Mouse (Mus musculus) olfactory bulb, adult 2 months (tissue): ENCODE data around the gene Ints13. TPM values are rescaled to one million over a fixed set of nuclear protein-coding genes. Genes with fewer than 3 reads are reported as not detected.
"Not testable (repeated sequence)": the region's sequence is repeated elsewhere in the genome, so short reads cannot be mapped to it uniquely, and the experiment has no call there.

Source experiments
- H3K27ac ChIP-seq: fragments of 200-500 bp; 2 replicates; pipeline ENCODE4 v1.5.1; 2012; ENCODE audit warnings: low read depth, low read length; ENCODE audit not compliant: insufficient read depth
- H3K4me1 ChIP-seq: fragments of 200-500 bp; 2 replicates; pipeline ENCODE4 v1.6.1; 2012; ENCODE audit warnings: low read length; ENCODE audit not compliant: control insufficient read depth, insufficient read depth
- H3K4me3 ChIP-seq: fragments of 200-500 bp; 2 replicates; pipeline ENCODE4 v1.5.1; 2012; ENCODE audit warnings: mild to moderate bottlenecking, low read depth, low read length, moderate library complexity; ENCODE audit not compliant: insufficient read depth
- CTCF ChIP-seq: fragments of 200-500 bp; IDR thresholded peaks from 2 replicates; pipeline ENCODE4 v1.5.1; 2012; ENCODE audit warnings: low read depth, mild to moderate bottlenecking, low read length, moderate library complexity; ENCODE audit not compliant: insufficient read depth
- POLR2A ChIP-seq: fragments of 200-500 bp; IDR thresholded peaks from 2 replicates; pipeline ENCODE4 v1.6.1; 2012; ENCODE audit warnings: mild to moderate bottlenecking, low read depth, low read length, moderate library complexity; ENCODE audit not compliant: insufficient read depth
- WGBS: fragments of 180-500 bp; shearing (Covaris S2); methylation state at CpG from one replicate; pipeline ENCODE4 v1.1.7; 2018; 5-methylcytosine and 5-hydroxymethylcytosine counted together
- polyA plus RNA-seq: library from polyadenylated mRNA; stranded (reverse); fragments of >200 nt; gene quantifications from 2 replicates; pipeline ENCODE4 v1.2.4, GENCODE M21; 2012; ENCODE audit warnings: low replicate concordance; ENCODE audit not compliant: missing spikeins, insufficient read depth, insufficient read length

Gene Ints13
- polyA plus RNA-seq, 1 experiment, result 567 TPM

DNA sequence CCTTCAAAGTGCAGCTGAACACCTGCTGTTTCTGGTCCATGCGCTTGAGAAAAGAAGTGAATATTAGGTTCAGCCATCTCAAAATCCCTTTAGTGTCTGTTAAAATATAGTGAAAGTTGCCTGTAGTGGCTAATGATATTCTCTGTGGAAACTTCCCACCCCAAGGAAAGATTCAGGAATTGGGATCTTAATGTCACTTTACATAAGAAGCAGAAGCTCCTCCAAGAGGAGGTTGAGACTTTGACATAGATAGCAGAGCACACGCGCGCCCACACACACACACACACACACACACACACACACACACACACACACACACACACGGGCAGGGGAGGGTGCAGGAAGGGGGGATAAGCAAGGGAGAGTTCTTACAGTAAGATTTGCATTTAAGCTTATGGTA, 7.5 kb upstream of the Ints13 start:
- Histone ChIP-seq H3K4me1 (peaks cover 3% of the 10 kb centered on the region), H3K27ac (no peak overlapping the region), H3K4me3 (no peak overlapping the region)
- no peak for TF ChIP-seq POLR2A
- TF ChIP-seq CTCF, result no peak
- WGBS, result 62% methylated on average over 5 of the region's 5 CpGs

DNA sequence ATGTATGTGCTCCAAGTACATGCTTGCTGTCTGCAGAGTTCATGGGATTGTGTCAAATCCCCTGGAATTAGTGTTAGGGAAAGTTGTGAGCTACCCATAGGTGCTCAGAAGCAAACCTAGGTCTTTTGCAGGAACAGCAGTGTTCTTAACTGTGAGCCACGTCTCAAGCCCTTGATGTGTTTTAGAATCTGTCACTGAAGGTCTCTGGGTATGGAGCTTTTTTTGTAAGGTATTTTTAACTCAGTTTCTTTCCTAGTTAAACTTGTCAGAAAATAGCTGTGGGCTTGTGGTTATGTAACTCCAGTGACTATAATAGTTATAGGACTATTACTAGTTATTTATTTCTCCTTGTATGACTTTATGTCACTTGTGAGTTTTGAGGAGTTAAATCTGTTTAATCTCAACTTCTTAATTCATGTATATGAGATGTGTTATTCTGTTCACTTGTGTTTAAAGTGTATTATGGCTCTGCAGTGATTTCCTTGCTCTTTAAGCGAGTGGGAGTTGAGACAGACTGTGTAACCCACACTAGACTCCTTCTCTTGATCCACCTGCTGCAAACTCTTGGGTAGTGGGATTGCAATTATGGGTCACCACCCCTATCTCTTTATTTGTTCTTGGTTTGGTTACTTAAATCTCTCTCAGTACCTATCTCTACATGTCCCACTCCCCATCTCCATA, 5.9 kb upstream of the Ints13 start:
- 42% methylated on average over 2 of the region's 2 CpGs for WGBS
- Histone ChIP-seq H3K27ac (no peak overlapping the region), H3K4me3 (no peak overlapping the region), H3K4me1 (peaks cover 3% of the 10 kb centered on the region)
- TF ChIP-seq POLR2A (no peak), CTCF (no peak)

DNA sequence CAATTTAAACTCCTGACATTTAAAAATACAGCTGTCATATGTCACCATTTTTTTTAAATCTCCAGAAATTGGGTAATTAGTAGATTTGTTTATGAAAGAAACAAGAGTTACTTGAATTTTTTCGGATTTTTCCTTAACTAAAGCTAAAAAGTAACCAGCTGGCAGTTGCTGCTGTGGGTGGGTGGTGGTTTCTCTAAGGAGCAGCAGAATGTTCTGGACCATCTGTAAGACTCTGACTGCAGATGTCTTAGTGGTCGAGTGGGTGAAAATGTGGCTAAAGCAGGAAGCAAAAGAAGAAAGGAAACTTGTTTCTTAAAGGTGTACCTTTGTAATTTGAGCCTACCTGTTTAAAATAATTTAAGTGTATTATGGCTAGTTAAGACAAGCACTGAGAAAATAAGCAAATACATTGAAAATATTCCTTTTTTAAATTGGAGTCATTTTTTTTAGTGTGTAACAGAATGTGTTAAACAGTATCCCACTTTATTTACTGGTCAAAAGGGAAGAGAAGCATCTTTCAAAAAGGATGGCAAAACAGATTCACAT, 2.8 kb upstream of the Ints13 start:
- TF ChIP-seq POLR2A (no peak), CTCF (no peak)
- Histone ChIP-seq H3K4me3 (no peak overlapping the region), H3K27ac (no peak overlapping the region), H3K4me1 (peaks cover 3% of the 10 kb centered on the region)
- 14% methylated on average over 2 of the region's 2 CpGs for WGBS

DNA sequence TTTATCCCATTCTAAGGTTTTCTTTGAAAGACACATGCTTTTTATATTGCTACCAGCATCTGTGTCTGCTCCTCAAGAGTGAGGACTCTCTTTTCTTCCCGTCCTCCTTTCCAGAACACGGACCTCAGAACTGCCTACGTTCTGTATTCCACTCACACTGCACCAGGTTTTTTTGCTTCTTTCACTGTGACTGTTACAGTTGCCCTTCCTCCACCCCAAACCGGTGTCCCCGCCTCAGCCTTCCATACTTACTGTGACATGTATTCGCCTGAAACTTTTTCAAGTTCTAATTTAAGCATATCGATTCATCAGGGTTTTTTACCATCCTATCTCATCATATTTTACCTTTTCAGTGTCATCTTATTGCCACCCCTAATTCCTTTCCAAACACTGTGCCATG, 951 bp upstream of the Ints13 start:
- Histone ChIP-seq H3K4me1 (no peaks in the 10 kb centered on the region; the same call in 1 of the 2 replicates), H3K4me3 (peak overlapping the region; percentile 87), H3K27ac (peak overlapping the region; percentile 82; the same call in 1 of the 2 replicates)
- 2% methylated on average over 7 of the region's 7 CpGs for WGBS
- TF ChIP-seq CTCF (no peak), POLR2A (no peak)

DNA sequence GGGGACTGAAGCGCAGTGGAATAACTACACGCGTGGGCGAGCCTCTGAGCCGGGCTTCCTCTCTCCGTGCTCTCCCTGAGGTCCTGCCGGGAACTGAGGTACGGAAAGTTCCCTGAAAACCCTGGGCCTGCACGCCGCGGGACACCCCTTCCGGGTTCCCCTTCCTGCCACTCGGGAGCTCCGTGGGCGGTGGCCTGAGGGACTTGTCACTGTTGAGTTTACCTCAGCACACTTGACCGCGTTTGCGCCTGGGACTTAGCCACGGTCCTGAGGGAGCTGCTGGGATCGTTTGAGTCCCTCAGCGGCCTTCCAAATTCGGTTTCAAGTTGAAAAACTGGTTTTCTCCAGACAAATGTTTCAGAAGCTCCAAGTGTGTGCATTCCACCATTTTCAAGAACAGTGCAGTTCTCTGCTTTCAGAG, 486 bp upstream of the Ints13 start:
- peak overlapping the region; percentile 82 for H3K27ac ChIP-seq
- H3K4me3 ChIP-seq, result peak overlapping the region; percentile 87
- WGBS, result under 1% methylated on average over 22 of the region's 22 CpGs
- no peak for TF ChIP-seq CTCF
- no peak for TF ChIP-seq POLR2A
- H3K4me1 ChIP-seq, result no peaks in the 10 kb centered on the region; the same call in 1 of the 2 replicates

DNA sequence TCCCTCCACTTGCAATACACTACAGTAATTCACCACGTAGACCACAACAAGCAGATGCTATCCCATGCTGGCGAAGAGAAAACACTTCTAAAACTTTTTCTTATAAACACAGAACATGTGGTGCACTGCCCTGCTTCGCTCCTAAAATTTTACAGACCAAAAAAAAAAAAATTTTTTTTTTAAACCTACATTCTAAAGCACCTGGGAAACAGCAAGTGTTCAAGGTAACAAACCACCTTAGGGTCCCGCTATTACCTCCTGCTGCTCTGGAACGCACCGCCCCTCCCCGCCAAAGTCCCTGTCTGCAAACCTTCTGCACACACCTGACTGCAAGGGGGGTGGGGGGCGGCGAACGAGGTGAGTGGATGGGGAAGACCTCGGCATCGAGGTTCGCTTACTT, 732 bp downstream of the Ints13 start, which contains the start of gene Fgfr1op2:
Fgfr1op2 (plus strand) TSS at position 301 of the 400 bp plus-strand sequence.
- Histone ChIP-seq H3K4me3 (peak within 1 kb of the TSS; percentile 87), H3K4me1 (no peaks in the 10 kb centered on the region), H3K27ac (peak within 1 kb of the TSS; percentile 97)
- WGBS, result under 1% methylated on average over 13 of the region's 13 CpGs
- TF ChIP-seq POLR2A (no peak), CTCF (no peak)

DNA sequence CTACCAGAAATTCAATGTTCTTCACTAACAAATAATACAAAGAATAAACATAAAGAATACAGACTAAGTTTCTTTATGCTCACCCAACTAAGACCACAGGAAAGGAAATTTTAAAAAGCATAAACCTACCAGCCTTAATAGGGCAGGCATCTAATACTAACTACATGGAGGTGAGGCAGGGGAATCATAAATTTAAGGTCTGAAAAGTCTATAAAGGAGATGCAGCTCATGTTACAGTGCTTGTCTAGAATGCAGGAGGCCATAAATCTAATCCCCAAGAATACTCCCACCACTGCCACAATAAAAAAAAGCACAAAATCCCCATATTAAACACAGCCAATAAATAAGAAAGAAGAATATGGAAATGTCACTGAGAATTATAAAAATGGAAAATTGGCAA, 5.6 kb downstream of the Ints13 start:
- Histone ChIP-seq H3K27ac (no peak overlapping the region), H3K4me3 (no peak overlapping the region), H3K4me1 (no peaks in the 10 kb centered on the region)
- TF ChIP-seq CTCF, result no peak
- TF ChIP-seq POLR2A, result no peak

DNA sequence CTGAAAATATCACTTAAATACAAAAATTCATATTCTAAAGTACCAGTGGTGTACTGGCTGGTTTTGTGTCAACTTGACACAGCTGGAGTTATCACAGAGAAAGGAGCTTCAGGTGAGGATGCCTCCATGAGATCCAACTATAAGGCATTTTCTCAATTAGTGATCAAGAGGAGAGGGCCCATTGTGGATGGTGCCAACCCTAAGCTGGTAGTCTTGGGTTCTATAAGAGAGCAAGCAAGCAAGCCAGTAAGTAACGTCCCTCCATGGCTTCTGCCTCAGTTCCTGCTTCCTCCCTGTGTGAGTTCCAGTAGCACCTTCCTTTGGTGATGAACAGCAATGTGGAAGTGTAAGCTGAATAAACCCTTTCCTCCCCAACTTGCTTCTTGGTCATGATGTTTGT, 15.2 kb downstream of the Ints13 start:
- H3K4me1 ChIP-seq, H3K27ac ChIP-seq, H3K4me3 ChIP-seq: not testable (repeated sequence)
- 83% methylated on average over 1 of the region's 1 CpGs for WGBS

DNA sequence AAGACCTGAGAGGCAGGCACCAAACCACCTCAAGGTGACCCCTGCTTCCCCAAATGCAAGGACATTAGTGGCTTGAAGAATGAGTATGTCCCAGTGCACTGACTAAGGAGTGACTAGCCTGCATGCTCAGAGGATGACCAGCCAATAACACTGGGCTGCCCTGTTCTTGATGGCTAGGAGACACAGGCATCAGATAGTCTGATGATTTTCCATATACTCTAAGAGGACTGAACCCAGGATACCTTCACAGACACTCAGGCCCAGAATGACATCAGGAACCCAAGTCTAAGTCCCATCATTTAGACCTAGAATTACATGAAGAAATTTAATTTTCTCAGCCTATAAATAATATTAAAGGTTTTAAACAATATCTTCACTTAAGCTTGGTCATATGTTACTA, 26.3 kb downstream of the Ints13 start:
- TF ChIP-seq CTCF (no peak), POLR2A (no peak)
- Histone ChIP-seq H3K4me1 (no peaks in the 10 kb centered on the region), H3K4me3 (no peak overlapping the region), H3K27ac (no peak overlapping the region)
